Mouse (Mus musculus): ENCODE data around the gene Tram2. TPM values are rescaled to one million over a fixed set of nuclear protein-coding genes. Genes with fewer than 3 reads are reported as not detected.

Gene Tram2
- total and polyA plus RNA-seq, 3 experiments, result 0.54 to 2.9 TPM; not detected in 1

GRCm38 (mm10) chr1:21052132-21052545 is 26.9 kb downstream of the Tram2 start (continued):
- TF ChIP-seq ETS1 (IDR thresholded peaks at IDR 0.05; ENCODE audit: low read depth, low read length) (peak; percentile 85), RAD21 (IDR thresholded peaks at IDR 0.05; ENCODE audit: low read depth, low read length) (no peak), MEF2A (IDR thresholded peaks at IDR 0.05; ENCODE audit: extremely low read depth, insufficient replicate concordance, low read depth, low read length, poor library complexity, severe bottlenecking) (peak; percentile 90)

- peak; percentile 38 for DNase-seq (ENCODE audit: low read depth, low spot score)
- Histone ChIP-seq H3K79me2 (ENCODE audit: control insufficient read depth, insufficient read depth, low read length, poor library complexity) (no peaks in the 10 kb centered on the region), H3K36me3 (ENCODE audit: control insufficient read depth in 1 of 2, insufficient read depth in 2 of 2, low read length in 2 of 2) (peaks cover 0 to 35% of the 10 kb centered on the region in 2 experiments; a peak in 2 of 4 replicates), H3K4me1 (ENCODE audit: control insufficient read depth in 1 of 2, insufficient read depth in 2 of 2, low read length in 2 of 2) (peaks cover 29 to 51% of the 10 kb centered on the region in 2 experiments), H3K9me3 (replicated peaks; ENCODE audit: insufficient read depth, low read length) (no peaks in the 10 kb centered on the region), H3K27me3 (ENCODE audit: control insufficient read depth in 1 of 2, insufficient read depth in 2 of 2, low read length in 2 of 2) (no peaks in the 10 kb centered on the region), H3K27ac (ENCODE audit: control insufficient read depth, low read depth, low read length) (peak overlapping the region; percentile 24; the same call in 1 of the 2 replicates), H3K4me3 (ENCODE audit: control insufficient read depth in 1 of 2, insufficient read depth in 1 of 2, low read depth in 2 of 2, low read length in 2 of 2) (no peak overlapping the region), H3K9ac (ENCODE audit: control insufficient read depth, low read depth, low read length, poor library complexity, severe bottlenecking) (no peak overlapping the region)
- TF ChIP-seq POLR2AphosphoS2 (IDR thresholded peaks at IDR 0.05; ENCODE audit: low read length) (no peak), TBP (IDR thresholded peaks at IDR 0.05; ENCODE audit: low read depth, low read length) (no peak), ZKSCAN1 (IDR thresholded peaks at IDR 0.05; ENCODE audit: low read depth, low read length) (no peak), BHLHE40 (IDR thresholded peaks at IDR 0.05; ENCODE audit: borderline replicate concordance, low read depth, low read length) (no peak), MAFK (IDR thresholded peaks at IDR 0.05; ENCODE audit: borderline replicate concordance, low read depth, low read length) (no peak), USF2 (IDR thresholded peaks at IDR 0.05; ENCODE audit: borderline replicate concordance in 1 of 2, insufficient read depth in 1 of 2, low read depth in 1 of 2, low read length in 2 of 2) (no peak), CHD1 (IDR thresholded peaks at IDR 0.05; ENCODE audit: low read depth, low read length) (no peak), POLR2AphosphoS5 (IDR thresholded peaks at IDR 0.05; ENCODE audit: borderline replicate concordance, low read depth, low read length) (no peak), HCFC1 (IDR thresholded peaks at IDR 0.05; ENCODE audit: low read depth, low read length) (no peak)
These were observed 30.0 kb downstream of the Tram2 start for GRCm38 (mm10) chr1:21049005-21049404.

GRCm38 (mm10) chr1:21048402-21048801 is 30.6 kb downstream of the Tram2 start:
- Histone ChIP-seq H3K27me3 (ENCODE audit: control insufficient read depth in 1 of 2, insufficient read depth in 2 of 2, low read length in 2 of 2) (no peaks in the 10 kb centered on the region), H3K4me3 (ENCODE audit: control insufficient read depth in 1 of 2, insufficient read depth in 1 of 2, low read depth in 2 of 2, low read length in 2 of 2) (no peak overlapping the region), H3K27ac (ENCODE audit: control insufficient read depth, low read depth, low read length) (peak overlapping the region; percentile 32), H3K4me1 (ENCODE audit: control insufficient read depth in 1 of 2, insufficient read depth in 2 of 2, low read length in 2 of 2) (peaks cover 29 to 51% of the 10 kb centered on the region in 2 experiments), H3K79me2 (ENCODE audit: control insufficient read depth, insufficient read depth, low read length, poor library complexity) (no peaks in the 10 kb centered on the region), H3K9ac (ENCODE audit: control insufficient read depth, low read depth, low read length, poor library complexity, severe bottlenecking) (no peak overlapping the region), H3K9me3 (replicated peaks; ENCODE audit: insufficient read depth, low read length) (no peaks in the 10 kb centered on the region), H3K36me3 (ENCODE audit: control insufficient read depth in 1 of 2, insufficient read depth in 2 of 2, low read length in 2 of 2) (peaks cover 0 to 35% of the 10 kb centered on the region in 2 experiments; a peak in 2 of 4 replicates)
- DNase-seq (ENCODE audit: low read depth, low spot score), result peak; percentile 55
- no peak for TF ChIP-seq NELFE (IDR thresholded peaks at IDR 0.05; ENCODE audit: low read depth, low read length)
- no peak for TF ChIP-seq ZNF384 (IDR thresholded peaks at IDR 0.05; ENCODE audit: low read depth, low read length)
- TF ChIP-seq E2F4 (IDR thresholded peaks at IDR 0.05; ENCODE audit: borderline replicate concordance, low read depth, low read length), result no peak
- no peak for TF ChIP-seq MAX (IDR thresholded peaks at IDR 0.05; ENCODE audit: low read length)
- TF ChIP-seq MYC (IDR thresholded peaks at IDR 0.05; ENCODE audit: low read depth, low read length), result no peak
- TF ChIP-seq TAL1 (IDR thresholded peaks at IDR 0.05; ENCODE audit: low read length), result peak; percentile 28; the same call in 1 of the 2 replicates
- peak; percentile 87 to 93 for TF ChIP-seq EP300 (IDR thresholded peaks at IDR 0.05; ENCODE audit: low read depth in 1 of 2, low read length in 2 of 2)
- no peak for TF ChIP-seq BHLHE40 (IDR thresholded peaks at IDR 0.05; ENCODE audit: borderline replicate concordance, low read depth, low read length)
- TF ChIP-seq MYB (IDR thresholded peaks at IDR 0.05; ENCODE audit: low read depth, low read length), result peak; percentile 82
- peak; percentile 88 for TF ChIP-seq GATA1 (IDR thresholded peaks at IDR 0.05; ENCODE audit: low read depth, low read length)
- TF ChIP-seq ZC3H11A (IDR thresholded peaks at IDR 0.05; ENCODE audit: low read depth, low read length), result no peak
- TF ChIP-seq KAT2A (conservative IDR thresholded peaks at IDR 0.05; ENCODE audit: low read depth, low read length), result no peak
- no peak for TF ChIP-seq POLR2A (IDR thresholded peaks at IDR 0.05; ENCODE audit: control insufficient read depth in 1 of 2, insufficient read depth in 1 of 2, low read depth in 1 of 2, low read length in 2 of 2, poor library complexity in 1 of 2)
- no peak for TF ChIP-seq MAFK (IDR thresholded peaks at IDR 0.05; ENCODE audit: borderline replicate concordance, low read depth, low read length)
- no peak for TF ChIP-seq NRF1 (IDR thresholded peaks at IDR 0.05; ENCODE audit: insufficient read depth, low read depth, low read length, poor library complexity, severe bottlenecking)
- no peak for TF ChIP-seq MXI1 (IDR thresholded peaks at IDR 0.05; ENCODE audit: low read depth, low read length)
- TF ChIP-seq CHD1 (IDR thresholded peaks at IDR 0.05; ENCODE audit: low read depth, low read length), result no peak
- TF ChIP-seq TBP (IDR thresholded peaks at IDR 0.05; ENCODE audit: low read depth, low read length), result no peak
- no peak for TF ChIP-seq MEF2A (IDR thresholded peaks at IDR 0.05; ENCODE audit: extremely low read depth, insufficient replicate concordance, low read depth, low read length, poor library complexity, severe bottlenecking)
- peak; percentile 86 for TF ChIP-seq TCF12 (IDR thresholded peaks at IDR 0.05; ENCODE audit: low read depth, low read length)
- peak; percentile 66; the same call in 1 of the 2 replicates for TF ChIP-seq ETS1 (IDR thresholded peaks at IDR 0.05; ENCODE audit: low read depth, low read length)
- no peak for TF ChIP-seq USF2 (IDR thresholded peaks at IDR 0.05; ENCODE audit: borderline replicate concordance in 1 of 2, insufficient read depth in 1 of 2, low read depth in 1 of 2, low read length in 2 of 2)

All from MEL (cell line).